Mouse (Mus musculus): ENCODE data around the gene Igf2bp1. TPM values are rescaled to one million over a fixed set of nuclear protein-coding genes. Genes with fewer than 3 reads are reported as not detected.

Igf2bp1 gene
- not detected in 2 replicates for total RNA-seq (2017)

DNA sequence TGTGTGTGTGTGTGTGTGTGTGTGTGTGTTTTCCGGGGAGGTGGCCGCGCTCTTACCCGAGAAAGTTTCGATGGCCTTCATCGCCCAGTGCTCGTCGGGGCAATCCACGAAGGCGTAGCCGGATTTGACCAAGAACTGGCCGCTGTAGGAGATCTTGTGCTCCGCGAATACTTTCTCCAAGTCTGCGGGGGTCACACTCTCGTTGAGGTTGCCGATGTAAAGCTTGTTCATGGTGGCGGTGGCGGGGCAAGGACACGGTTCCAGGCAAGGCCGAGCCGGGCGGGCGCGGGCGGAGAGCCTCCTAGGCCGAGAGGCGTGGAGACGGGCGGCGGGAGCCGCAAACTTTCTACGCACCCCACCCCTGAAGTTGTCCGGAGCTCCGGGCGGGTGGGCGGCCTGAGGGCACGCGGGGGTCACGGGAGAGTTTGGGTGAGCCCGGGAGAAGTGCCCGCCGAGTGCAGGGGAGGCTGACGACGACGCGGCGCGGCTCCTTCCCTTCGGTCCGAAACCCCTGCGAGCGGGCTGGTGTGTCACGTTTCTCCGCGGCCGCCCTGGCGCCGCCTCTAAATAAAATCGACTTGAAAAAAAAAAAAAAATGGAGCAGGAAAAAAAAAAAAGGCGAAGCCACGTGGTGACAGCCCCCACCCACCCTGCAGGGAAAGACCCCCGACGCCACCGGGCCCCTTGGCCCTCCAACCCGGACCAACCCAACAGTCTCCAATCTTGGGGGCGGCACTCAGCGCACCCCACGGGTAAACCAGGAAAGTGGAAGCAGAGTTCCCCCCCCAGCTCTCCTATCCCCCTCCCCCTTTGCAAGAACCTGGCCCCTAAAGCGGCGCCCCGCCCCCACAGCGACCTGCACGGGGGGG lies at the start of gene Igf2bp1:
Igf2bp1 (minus strand) TSS at position 538 of the 869 bp plus-strand sequence.
- no peak for ATAC-seq (replicated peaks in 1 of 2; ENCODE audit: insufficient read depth in 1 of 2, low FRiP score in 2 of 2, low TSS enrichment in 1 of 2, low read depth in 1 of 2, poor library complexity in 2 of 2, severe bottlenecking in 2 of 2)

DNA sequence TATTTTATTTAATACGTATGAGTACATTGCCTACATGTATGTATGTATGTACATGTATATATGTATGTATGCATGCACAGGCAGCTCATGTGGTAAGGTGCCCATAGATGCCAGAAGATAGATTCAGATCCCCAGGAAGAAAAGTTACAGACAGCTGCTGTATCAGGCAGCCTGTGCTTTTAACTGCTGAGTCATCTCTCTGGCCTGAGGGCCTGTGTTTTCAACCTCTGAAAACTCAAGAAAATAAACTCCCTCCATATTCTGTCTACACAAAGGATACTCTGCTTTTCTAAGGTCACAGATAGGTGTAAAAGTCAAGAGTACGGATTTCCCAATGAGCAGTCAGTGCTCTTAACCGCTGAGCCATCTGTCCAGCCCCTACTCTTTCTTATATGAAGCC lies 45.1 kb upstream of the Igf2bp1 start:
- ATAC-seq (replicated peaks in 1 of 2; ENCODE audit: insufficient read depth in 1 of 2, low FRiP score in 2 of 2, low TSS enrichment in 1 of 2, low read depth in 1 of 2, poor library complexity in 2 of 2, severe bottlenecking in 2 of 2) = no peak

DNA sequence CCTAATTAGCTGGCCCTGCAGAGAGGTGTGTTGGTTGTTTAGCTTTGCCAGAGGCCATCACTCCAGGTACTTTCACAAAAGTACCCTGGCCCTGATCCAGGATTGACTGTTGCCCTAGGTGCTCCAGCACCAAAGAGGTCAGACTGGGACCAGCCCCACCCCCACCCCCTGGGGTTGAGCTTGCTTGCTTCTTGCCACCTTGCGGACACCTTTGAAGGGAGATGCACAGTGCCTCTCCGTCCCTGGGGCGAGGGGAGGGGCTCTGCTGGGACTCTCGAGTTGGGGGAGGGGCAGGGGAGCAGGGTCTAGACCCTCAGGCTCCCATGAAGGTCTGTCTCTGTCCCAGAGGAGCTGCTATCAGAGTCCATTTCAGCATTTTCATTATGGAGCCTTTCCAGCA lies 44.2 kb upstream of the Igf2bp1 start:
- ATAC-seq (replicated peaks in 1 of 2; ENCODE audit: insufficient read depth in 1 of 2, low FRiP score in 2 of 2, low TSS enrichment in 1 of 2, low read depth in 1 of 2, poor library complexity in 2 of 2, severe bottlenecking in 2 of 2) = no peak

DNA sequence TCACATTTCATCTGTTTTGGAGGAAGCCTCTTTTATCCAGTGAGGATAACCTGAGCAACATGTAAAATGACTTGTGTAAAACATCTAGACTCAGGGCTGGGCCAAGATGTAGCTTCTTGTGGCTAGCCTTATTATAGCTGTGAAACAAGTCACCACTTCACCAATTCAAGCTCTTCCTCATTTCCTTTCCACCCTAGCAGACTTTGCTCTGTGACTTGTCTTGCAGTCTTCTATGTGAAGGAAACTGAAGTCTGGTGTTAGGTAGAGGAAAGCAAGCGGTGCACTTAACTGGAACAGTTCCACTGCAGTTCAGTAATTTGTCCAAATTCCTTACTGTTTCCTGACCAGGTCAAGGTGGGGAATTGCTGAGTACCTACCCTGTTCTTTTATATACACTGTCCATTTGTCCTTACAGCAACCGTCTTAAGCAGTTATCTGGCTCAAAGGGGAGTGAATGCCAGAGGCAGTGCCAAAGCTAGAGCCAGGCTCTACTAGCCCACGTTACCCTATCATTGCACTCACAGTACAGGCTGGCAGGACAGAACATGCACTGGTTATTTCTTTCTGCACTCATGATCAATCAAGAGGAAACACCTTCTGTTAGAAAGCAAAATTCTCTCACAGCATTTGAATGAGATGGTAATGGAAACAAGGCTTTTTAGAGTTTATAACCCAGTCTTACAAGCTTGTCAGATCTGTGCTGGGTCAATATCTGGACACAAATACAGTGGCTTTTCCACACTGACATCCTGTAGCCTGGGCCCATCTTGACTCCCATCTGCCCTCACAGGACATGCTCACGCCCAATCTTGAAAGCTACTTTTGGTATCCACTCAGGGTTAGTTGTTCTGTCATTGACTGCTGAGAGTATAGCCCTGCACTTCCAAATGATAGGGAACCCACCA lies 42.0 kb upstream of the Igf2bp1 start:
- no peak for ATAC-seq (replicated peaks in 1 of 2; ENCODE audit: insufficient read depth in 1 of 2, low FRiP score in 2 of 2, low TSS enrichment in 1 of 2, low read depth in 1 of 2, poor library complexity in 2 of 2, severe bottlenecking in 2 of 2)

DNA sequence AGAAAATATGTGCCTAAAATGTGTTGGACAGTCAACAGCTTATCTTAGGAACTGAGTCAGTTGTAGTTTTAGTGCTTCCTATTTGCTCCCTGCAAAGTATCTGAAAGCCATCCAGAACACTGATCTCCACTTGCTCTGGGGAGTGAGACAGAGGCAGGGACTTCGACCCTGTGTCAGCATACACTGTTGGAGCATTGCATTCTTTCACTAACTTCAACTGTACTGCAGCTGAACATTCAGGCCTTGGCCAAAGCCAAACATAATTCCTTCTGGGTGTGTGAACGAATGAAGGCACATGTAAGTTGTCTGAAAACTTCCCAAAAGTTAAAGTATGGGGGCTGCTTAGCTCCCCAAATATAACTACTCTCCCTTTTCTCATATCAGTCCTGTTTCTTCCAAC lies 41.1 kb upstream of the Igf2bp1 start:
- ATAC-seq (replicated peaks in 1 of 2; ENCODE audit: insufficient read depth in 1 of 2, low FRiP score in 2 of 2, low TSS enrichment in 1 of 2, low read depth in 1 of 2, poor library complexity in 2 of 2, severe bottlenecking in 2 of 2) = no peak

DNA sequence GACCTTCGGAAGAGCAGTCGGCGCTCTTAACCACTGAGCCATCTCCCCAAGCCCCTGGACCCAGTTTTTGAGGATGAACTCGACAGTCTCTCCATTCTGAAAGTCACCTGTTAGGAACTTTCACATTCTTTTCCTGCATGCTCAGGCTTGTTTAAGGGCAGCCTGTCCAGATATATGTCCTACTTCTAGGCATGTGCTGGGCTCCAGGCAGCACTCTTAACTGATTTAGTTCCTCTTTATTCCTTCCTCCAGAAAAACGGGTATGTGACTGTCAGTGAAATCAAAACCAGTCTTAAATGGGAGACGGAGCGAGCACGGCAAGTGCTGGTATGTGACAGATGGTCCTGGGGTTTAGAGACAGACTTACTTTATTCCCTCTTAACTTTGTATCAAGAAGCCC lies 40.3 kb upstream of the Igf2bp1 start:
- no peak for ATAC-seq (replicated peaks in 1 of 2; ENCODE audit: insufficient read depth in 1 of 2, low FRiP score in 2 of 2, low TSS enrichment in 1 of 2, low read depth in 1 of 2, poor library complexity in 2 of 2, severe bottlenecking in 2 of 2)

DNA sequence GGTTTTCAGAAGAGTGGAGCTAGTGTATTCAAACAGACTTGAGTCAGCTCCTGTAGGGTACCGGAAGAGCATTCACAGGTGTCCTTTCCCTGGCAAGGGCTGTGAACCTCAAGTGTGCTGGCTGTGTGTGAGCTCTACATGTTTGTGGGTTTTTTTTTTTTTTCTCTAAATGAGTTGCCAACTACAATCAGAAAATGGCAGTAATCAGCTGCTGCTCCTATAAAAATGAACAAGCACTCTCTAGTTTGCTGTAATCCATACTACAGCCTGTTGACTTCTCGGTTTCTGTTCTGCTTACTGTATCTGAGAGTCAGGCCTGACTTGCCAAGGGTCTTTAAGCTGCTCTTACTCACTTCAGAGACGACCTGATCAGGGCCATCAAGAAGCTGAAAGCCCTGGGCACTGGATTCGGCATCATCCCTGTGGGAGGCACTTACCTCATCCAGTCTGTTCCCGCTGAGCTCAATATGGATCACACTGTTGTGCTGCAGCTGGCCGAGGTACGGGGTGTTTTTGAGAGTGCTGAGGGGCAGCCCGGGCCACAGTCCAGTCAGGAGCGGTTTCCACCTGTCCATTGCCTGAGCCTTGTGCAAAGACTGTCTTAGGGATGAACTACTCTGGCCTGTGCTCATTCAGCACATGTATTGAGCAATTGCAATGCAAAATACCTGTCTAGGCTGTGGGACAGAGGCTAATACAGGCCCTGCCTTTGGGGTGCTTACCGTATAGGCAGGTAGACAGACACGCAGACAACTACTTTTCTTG lies 39.2 kb upstream of the Igf2bp1 start:
- no peak for ATAC-seq (replicated peaks in 1 of 2; ENCODE audit: insufficient read depth in 1 of 2, low FRiP score in 2 of 2, low TSS enrichment in 1 of 2, low read depth in 1 of 2, poor library complexity in 2 of 2, severe bottlenecking in 2 of 2)

DNA sequence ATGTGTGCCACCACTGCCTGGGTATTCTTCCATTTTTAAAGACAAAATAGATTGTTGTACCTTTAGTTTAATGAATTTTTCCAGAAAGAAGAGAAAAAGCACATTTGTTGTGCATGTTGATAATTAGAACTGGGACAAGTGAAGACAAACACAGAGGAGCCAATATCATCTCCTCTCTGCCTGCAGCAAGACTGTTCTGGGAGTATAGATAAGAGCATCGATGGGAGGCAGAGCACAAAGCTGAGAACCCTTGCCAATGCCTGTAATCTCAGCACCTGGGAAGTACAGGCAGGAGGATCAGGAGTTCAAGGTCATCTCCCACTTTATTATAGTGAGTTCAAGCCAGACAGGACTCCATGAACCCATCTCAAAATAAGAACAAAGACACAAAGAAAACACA lies 32.8 kb upstream of the Igf2bp1 start:
- no peak for ATAC-seq (replicated peaks in 1 of 2; ENCODE audit: insufficient read depth in 1 of 2, low FRiP score in 2 of 2, low TSS enrichment in 1 of 2, low read depth in 1 of 2, poor library complexity in 2 of 2, severe bottlenecking in 2 of 2)

DNA sequence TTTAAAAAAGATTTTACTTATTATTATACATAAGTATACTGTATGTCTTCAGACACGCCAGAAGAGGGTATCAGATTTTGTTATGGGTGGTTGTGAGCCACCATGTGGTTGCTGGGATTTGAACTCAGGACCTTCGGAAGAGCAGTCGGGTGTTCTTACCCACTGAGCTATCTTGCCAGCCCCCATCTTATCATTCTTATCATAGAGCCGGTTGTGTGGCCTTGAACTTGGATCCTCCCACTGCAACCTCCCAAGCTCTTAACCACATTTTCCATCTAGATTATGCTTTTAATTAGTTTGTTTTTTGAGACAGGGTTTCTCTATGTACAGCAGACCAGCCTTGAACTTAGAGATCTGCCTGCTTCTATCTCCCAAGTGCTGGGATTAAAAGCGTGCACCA lies 31.8 kb upstream of the Igf2bp1 start:
- no peak for ATAC-seq (replicated peaks in 1 of 2; ENCODE audit: insufficient read depth in 1 of 2, low FRiP score in 2 of 2, low TSS enrichment in 1 of 2, low read depth in 1 of 2, poor library complexity in 2 of 2, severe bottlenecking in 2 of 2)

DNA sequence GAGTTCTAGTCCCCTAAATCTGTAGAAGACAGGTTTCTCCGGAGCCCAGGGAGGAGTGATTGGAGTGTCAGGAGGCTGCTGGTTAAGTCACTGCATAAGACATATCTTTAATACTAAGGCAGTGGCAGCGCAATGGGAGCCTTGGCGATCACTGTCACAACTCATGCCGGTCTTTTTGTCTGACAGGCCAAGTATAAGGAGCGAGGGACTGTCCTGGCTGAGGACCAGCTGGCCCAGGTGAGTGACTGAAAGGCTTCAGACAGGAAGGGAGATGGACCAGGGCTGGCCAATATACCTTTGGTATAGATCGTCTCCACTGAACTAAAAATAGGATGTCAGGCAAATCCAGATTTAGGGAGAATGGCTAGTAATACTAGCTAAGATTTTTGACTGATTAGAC lies 29.4 kb upstream of the Igf2bp1 start:
- ATAC-seq (replicated peaks in 1 of 2; ENCODE audit: insufficient read depth in 1 of 2, low FRiP score in 2 of 2, low TSS enrichment in 1 of 2, low read depth in 1 of 2, poor library complexity in 2 of 2, severe bottlenecking in 2 of 2) = no peak

DNA sequence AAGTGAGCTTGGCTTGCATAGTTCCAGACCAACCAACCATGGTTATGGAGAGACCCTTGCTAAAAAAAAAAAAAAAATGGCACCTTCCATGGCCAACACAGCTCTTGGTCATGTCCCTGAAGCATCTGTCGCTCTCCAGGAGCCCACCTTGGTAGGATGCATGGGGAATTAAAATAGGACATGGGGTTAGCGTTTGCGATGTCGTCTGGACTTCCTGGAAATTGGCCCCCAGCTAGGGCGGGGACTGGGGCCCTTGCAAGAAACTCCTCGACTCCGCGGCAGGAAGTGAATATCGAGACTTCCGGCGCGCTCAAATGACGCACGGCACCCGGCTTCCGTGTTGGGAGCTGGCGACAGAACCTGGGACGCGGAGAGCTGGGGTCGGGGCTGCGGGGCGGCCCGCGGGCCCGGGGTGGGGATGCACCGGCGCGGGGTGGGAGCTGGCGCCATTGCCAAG lies 28.9 kb upstream of the Igf2bp1 start, which contains the start of gene Snf8:
Snf8 (plus strand) TSS at position 290 of the 457 bp plus-strand sequence.
- ATAC-seq (replicated peaks in 1 of 2; ENCODE audit: insufficient read depth in 1 of 2, low FRiP score in 2 of 2, low TSS enrichment in 1 of 2, low read depth in 1 of 2, poor library complexity in 2 of 2, severe bottlenecking in 2 of 2) = peak; percentile 85 to 96

DNA sequence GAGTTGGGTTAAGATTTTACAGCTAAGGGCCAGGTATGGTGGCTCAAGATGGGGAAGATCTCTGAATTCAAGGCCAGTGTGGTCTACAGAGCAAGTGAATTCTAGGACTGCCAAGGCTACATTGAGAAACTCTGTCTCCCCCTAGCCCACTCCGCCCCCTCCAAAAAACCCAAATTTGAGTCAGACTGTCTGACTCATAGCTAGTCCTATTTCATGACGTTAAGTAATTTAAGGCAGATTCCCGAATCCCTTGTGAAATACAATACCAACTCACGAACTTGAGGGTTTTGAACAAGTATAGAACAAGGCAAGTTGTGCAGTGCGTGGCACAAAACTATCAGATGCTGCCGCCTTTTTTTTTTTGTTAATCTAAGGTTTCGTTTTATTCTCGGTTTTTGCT lies 28.4 kb upstream of the Igf2bp1 start:
- no peak for ATAC-seq (replicated peaks in 1 of 2; ENCODE audit: insufficient read depth in 1 of 2, low FRiP score in 2 of 2, low TSS enrichment in 1 of 2, low read depth in 1 of 2, poor library complexity in 2 of 2, severe bottlenecking in 2 of 2)

DNA sequence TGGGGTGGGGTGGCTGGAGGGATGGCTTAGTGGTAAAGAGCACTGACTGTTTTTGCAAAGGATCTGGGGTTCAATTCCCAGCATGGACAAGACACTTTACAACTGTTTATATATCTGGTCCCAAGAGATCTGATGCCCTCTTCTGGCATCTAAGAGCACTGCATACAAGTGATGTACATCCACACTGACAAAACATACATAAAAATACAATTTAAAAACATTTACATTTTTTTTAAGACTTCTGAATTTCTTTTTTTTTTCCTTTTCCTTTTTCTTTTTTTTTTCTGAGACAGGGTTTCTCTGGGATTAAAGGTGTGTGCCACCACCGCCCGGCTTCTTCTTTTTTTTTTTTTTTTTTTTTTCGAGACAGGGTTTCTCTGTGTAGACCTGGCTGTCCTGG lies 27.5 kb upstream of the Igf2bp1 start:
- no peak for ATAC-seq (replicated peaks in 1 of 2; ENCODE audit: insufficient read depth in 1 of 2, low FRiP score in 2 of 2, low TSS enrichment in 1 of 2, low read depth in 1 of 2, poor library complexity in 2 of 2, severe bottlenecking in 2 of 2)

DNA sequence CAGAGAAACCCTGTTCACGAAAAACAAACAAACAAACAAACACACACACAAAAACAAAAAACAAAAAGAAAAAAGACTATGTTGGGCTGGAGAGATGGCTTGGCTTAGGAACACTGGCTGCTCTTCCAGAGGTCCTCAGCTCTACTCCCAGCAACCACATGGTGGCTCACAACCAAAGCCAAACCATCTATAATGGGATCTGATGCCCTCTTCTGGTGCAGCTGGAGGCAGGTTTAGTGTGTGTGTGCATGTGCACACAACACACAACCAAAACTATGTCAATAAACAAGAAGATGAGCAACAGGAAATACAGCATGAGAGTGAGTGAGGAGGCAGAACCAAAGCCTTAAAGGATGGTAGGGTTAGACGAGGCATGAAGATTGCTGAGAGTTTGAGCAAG lies 26.0 kb upstream of the Igf2bp1 start:
- ATAC-seq (replicated peaks in 1 of 2; ENCODE audit: insufficient read depth in 1 of 2, low FRiP score in 2 of 2, low TSS enrichment in 1 of 2, low read depth in 1 of 2, poor library complexity in 2 of 2, severe bottlenecking in 2 of 2) = no peak

DNA sequence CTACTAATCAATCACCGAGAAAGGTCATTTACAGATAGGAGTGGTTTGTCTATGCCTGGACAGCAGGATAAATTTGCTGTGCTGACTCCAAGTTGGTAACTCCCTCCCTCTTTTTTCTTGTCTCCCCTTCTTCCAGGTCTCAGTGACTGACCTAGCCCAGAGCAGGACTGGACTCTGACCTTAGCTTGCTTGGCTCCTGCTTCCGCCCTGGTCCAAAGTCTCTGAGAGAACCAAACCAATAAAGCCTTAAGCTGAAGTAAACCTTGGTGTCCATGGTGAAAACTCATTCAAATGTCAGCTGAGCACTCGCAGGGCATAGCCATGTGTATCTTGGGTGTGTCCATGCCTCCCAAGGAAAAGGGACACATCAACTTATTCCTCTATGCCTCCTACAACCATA lies 24.8 kb upstream of the Igf2bp1 start:
- no peak for ATAC-seq (replicated peaks in 1 of 2; ENCODE audit: insufficient read depth in 1 of 2, low FRiP score in 2 of 2, low TSS enrichment in 1 of 2, low read depth in 1 of 2, poor library complexity in 2 of 2, severe bottlenecking in 2 of 2)

DNA sequence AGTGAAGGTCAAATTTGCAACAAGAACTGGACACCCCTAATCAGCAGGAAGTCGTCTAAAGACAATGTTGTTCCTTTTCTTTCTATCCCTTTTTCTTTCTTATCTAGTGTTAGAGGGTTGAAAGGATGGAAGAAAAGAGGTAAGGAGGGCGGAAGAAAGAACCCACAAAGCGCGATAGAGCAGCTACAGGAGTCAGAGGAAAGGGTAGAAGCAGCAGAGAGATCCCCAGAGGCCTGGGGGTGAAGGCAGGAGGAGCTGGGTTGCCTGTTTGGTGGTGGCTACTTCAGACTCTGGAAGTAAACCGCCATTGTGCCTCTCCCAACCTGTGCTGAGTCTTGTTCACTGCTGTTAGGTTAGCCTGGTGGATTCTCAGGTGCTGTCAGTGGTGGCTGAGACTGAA lies 22.4 kb upstream of the Igf2bp1 start:
- ATAC-seq (replicated peaks in 1 of 2; ENCODE audit: insufficient read depth in 1 of 2, low FRiP score in 2 of 2, low TSS enrichment in 1 of 2, low read depth in 1 of 2, poor library complexity in 2 of 2, severe bottlenecking in 2 of 2) = no peak

DNA sequence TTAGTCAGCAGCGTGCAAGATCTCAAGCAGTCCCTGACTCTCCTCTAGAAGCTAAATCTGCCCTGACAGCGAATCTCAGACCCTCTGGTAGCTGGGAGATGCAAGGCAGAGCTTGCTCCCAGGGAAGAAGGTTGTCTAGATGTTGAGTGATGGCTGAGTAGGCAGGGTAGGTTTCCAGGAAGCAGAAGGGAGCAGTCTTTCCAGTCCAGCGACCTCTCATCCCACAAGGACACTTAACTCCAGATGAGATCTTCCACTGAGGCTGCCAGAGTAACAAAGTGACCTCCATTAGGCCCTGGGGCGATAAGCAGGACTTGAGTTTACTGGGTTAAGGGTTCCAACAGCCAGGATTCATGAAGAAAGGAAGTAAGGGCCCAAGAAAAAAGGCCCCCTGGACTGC lies 14.9 kb upstream of the Igf2bp1 start:
- no peak for ATAC-seq (replicated peaks in 1 of 2; ENCODE audit: insufficient read depth in 1 of 2, low FRiP score in 2 of 2, low TSS enrichment in 1 of 2, low read depth in 1 of 2, poor library complexity in 2 of 2, severe bottlenecking in 2 of 2)

DNA sequence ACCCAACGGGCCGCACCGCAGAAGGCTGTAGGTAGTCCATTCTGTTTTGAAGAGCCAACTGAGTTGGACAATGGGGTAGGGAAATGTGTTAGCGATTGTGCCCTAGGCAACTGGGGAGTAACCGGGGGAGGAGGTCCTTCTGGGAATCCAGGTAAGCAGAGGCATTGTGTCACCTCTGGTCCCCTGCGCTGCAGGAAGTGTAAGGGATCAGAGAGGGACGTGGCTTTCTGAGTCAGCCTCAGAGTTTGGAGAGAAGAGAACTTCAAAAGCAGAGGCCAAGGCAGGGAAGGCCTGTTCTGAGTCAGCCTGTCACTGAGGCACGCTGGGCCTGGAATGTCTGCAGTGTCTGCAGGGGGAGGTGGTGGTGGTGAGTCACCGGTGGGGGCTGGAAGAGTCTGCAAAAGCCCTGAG lies 12.2 kb upstream of the Igf2bp1 start:
- no peak for ATAC-seq (replicated peaks in 1 of 2; ENCODE audit: insufficient read depth in 1 of 2, low FRiP score in 2 of 2, low TSS enrichment in 1 of 2, low read depth in 1 of 2, poor library complexity in 2 of 2, severe bottlenecking in 2 of 2)
